Comparison of ENCODE assay signal across 13 mouse cellular contexts in the genomic region with DNA sequence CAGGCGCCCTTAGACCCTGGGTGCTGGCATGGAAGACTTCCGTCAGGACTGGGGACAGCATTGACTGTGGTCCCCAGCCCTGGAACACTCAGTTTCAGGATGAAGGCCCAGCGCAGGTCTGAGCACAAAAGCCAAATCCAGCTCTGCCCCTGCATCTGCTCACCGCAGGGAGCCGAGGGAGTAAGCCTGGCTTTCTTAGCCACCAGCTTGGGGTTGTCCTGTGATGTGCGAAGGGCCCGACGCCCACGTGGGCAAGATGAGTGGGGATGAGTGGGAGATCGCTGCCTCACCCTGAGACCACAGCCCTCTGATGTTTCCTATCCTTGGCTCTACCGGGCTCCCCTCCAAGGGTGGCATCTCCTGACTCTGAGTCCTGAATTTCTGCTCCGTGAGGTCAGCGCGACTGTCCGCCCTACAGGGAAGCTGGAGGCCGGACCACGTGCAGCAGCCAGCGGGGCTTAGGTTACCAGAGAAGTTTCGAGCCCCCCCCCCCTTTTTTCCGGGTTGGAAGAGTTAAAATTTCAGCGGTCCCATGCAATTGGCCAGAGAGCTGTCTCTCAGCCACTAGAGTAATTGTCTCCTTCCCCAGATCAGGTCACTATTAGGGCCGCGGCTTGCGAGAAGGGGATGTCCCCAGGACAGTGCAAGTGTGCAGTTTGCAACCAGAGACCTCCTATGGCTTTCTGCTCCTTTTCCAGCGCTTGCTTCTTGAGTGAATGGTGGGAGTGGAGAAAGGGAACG. TPM values are rescaled to one million over a fixed set of nuclear protein-coding genes. Genes with fewer than 3 reads are reported as not detected.
DNase-seq lines count a peak whose midpoint lies in the region; ATAC-seq and TF ChIP-seq lines count a peak whose summit lies in the region.
"Had no signal": no experiment of that assay in that cellular context is flagged by ENCODE, and none has a peak within 500 bp of the region (broad histone marks: within the 10 kb centered on the region; RNA-seq: fewer than 3 reads in every experiment).

No protein-coding gene starts in this region.

- no peak for ATAC-seq in liver, embryonic 12.5 days
- no peak for ATAC-seq in liver, postnatal 0 days
- peak; percentile 39; the same call in 1 of the 2 replicates for ATAC-seq in embryonic facial prominence, embryonic 11.5 days (replicated peaks; ENCODE audit: insufficient number of reproducible peaks, low FRiP score, low TSS enrichment, low read depth)
- peak; percentile 60 for ATAC-seq in hindbrain, postnatal 0 days

- WGBS in liver, embryonic 12.5 days (ENCODE audit: insufficient replicate concordance): 11% methylated on average over 26 of the region's 26 CpGs
- 8% methylated on average over 26 of the region's 26 CpGs for WGBS in liver, postnatal 0 days (ENCODE audit: insufficient replicate concordance)
- WGBS in embryonic facial prominence, embryonic 11.5 days: 2% methylated on average over 26 of the region's 26 CpGs
- WGBS in hindbrain, postnatal 0 days: 3% methylated on average over 26 of the region's 26 CpGs

- no peaks in the 10 kb centered on the region for H3K36me3 ChIP-seq in liver, embryonic 12.5 days
- H3K36me3 ChIP-seq in liver, postnatal 0 days (replicated peaks; ENCODE audit: insufficient read depth, low read length): no peaks in the 10 kb centered on the region
- no peaks in the 10 kb centered on the region for H3K36me3 ChIP-seq in embryonic facial prominence, embryonic 11.5 days (replicated peaks; ENCODE audit: control insufficient read depth, insufficient read depth, low read depth, low read length)
- H3K36me3 ChIP-seq in hindbrain, postnatal 0 days (ENCODE audit: insufficient read depth, low read length): no peaks in the 10 kb centered on the region

- H3K4me3 ChIP-seq in liver, embryonic 12.5 days: no peak overlapping the region
- H3K4me3 ChIP-seq in liver, postnatal 0 days (ENCODE audit: low read depth, low read length): no peak overlapping the region
- H3K4me3 ChIP-seq in embryonic facial prominence, embryonic 11.5 days (ENCODE audit: low read depth, low read length): no peak overlapping the region
- no peak overlapping the region for H3K4me3 ChIP-seq in hindbrain, postnatal 0 days (ENCODE audit: low read length)
- H3K4me3 ChIP-seq: gastrocnemius, adult 2 months; left cerebral cortex, adult 2 months had no signal

- H3K27ac ChIP-seq in liver, embryonic 12.5 days: no peak overlapping the region
- no peak overlapping the region for H3K27ac ChIP-seq in liver, postnatal 0 days (ENCODE audit: low read depth)
- H3K27ac ChIP-seq in embryonic facial prominence, embryonic 11.5 days (replicated peaks; ENCODE audit: low read depth, low read length): no peak overlapping the region
- no peak overlapping the region for H3K27ac ChIP-seq in hindbrain, postnatal 0 days
- H3K27ac ChIP-seq: gastrocnemius, adult 2 months; left cerebral cortex, adult 2 months had no signal

- H3K27me3 ChIP-seq in liver, embryonic 12.5 days (replicated peaks): peaks cover 61% of the 10 kb centered on the region
- peaks cover 62% of the 10 kb centered on the region for H3K27me3 ChIP-seq in liver, postnatal 0 days (ENCODE audit: insufficient read depth, low read length)
- peaks cover 45% of the 10 kb centered on the region for H3K27me3 ChIP-seq in embryonic facial prominence, embryonic 11.5 days (ENCODE audit: control insufficient read depth, insufficient read depth, low read length)
- peaks cover 40% of the 10 kb centered on the region for H3K27me3 ChIP-seq in hindbrain, postnatal 0 days (ENCODE audit: insufficient read depth, low read length)

- TF ChIP-seq EP300 in liver, postnatal 0 days (IDR thresholded peaks at IDR 0.05; ENCODE audit: low read depth): no peak

- peak overlapping the region; percentile 14; the same call in 1 of the 2 replicates for H3K4me2 ChIP-seq in liver, embryonic 12.5 days
- H3K4me2 ChIP-seq in liver, postnatal 0 days (ENCODE audit: low read depth, low read length): no peak overlapping the region
- H3K4me2 ChIP-seq in embryonic facial prominence, embryonic 11.5 days (ENCODE audit: low read depth, low read length): peak overlapping the region; percentile 19
- H3K4me2 ChIP-seq in hindbrain, postnatal 0 days (ENCODE audit: low read depth, low read length): peak overlapping the region; percentile 24; the same call in 1 of the 2 replicates

- no peak for TF ChIP-seq CTCF in liver, postnatal 0 days (IDR thresholded peaks at IDR 0.05; ENCODE audit: low read depth)
- TF ChIP-seq CTCF in hindbrain, postnatal 0 days (IDR thresholded peaks at IDR 0.05; ENCODE audit: low read depth): no peak

- H3K4me1 ChIP-seq in liver, embryonic 12.5 days: peaks cover 11% of the 10 kb centered on the region; the same call in 1 of the 2 replicates
- H3K4me1 ChIP-seq in liver, postnatal 0 days (ENCODE audit: insufficient read depth): 0 out of 2 replicates have a peak, but pooled peaks cover 2% of the 10 kb centered on the region
- H3K4me1 ChIP-seq in embryonic facial prominence, embryonic 11.5 days (ENCODE audit: control insufficient read depth, insufficient read depth, low read length): no peaks in the 10 kb centered on the region
- H3K4me1 ChIP-seq in hindbrain, postnatal 0 days (ENCODE audit: insufficient read depth, low read length): no peaks in the 10 kb centered on the region

- no peak overlapping the region for H3K9ac ChIP-seq in liver, embryonic 12.5 days
- no peak overlapping the region for H3K9ac ChIP-seq in liver, postnatal 0 days (replicated peaks)
- H3K9ac ChIP-seq in embryonic facial prominence, embryonic 11.5 days (replicated peaks; ENCODE audit: low read length): no peak overlapping the region
- H3K9ac ChIP-seq in hindbrain, postnatal 0 days (replicated peaks; ENCODE audit: low read length): no peak overlapping the region

- DNase-seq in liver, postnatal 0 days: no peak
- no peak for DNase-seq in embryonic facial prominence, embryonic 11.5 days (ENCODE audit: low spot score)
- DNase-seq in hindbrain, postnatal 0 days (ENCODE audit: low spot score): no peak
- DNase-seq in retina, embryonic 14.5 days (ENCODE audit: low spot score): peak; percentile 46
- DNase-seq in thymus, postnatal 4 days: no peak
- no peak for DNase-seq in lung, postnatal 4 days
- DNase-seq in right cerebral cortex, postnatal 10 days (ENCODE audit: low spot score in 2 of 2): no peak
- DNase-seq: gastrocnemius, adult 2 months; lung, postnatal 10 days had no signal

- no peaks in the 10 kb centered on the region for H3K9me3 ChIP-seq in liver, embryonic 12.5 days (replicated peaks)
- no peaks in the 10 kb centered on the region for H3K9me3 ChIP-seq in liver, postnatal 0 days (ENCODE audit: low read length)
- H3K9me3 ChIP-seq in embryonic facial prominence, embryonic 11.5 days (replicated peaks; ENCODE audit: control insufficient read depth, low read length): no peaks in the 10 kb centered on the region
- no peaks in the 10 kb centered on the region for H3K9me3 ChIP-seq in hindbrain, postnatal 0 days (ENCODE audit: low read length)

RNA-seq across cellular contexts. Expression of gene Otx2, which starts 22.0 kb away (rescaled TPM):
- polyA plus RNA-seq in liver, embryonic 12.5 days (2016; fragmentation: Nextera tagmentation; extraction: Ambion mirVana): not detected in 2 replicates
- polyA plus RNA-seq in liver, postnatal 0 days (2015; fragmentation: Nextera tagmentation; extraction: Ambion mirVana): not detected in 2 replicates
- 16.6 and 20.5 TPM in 2 replicates for polyA plus RNA-seq in embryonic facial prominence, embryonic 11.5 days (2014; fragmentation: Nextera tagmentation; extraction: Ambion mirVana)
- total RNA-seq in hindbrain, postnatal 0 days (2014; rRNA removed): 27.6 and 48.4 TPM in 2 replicates
- 31.1 and 33.2 TPM in 2 replicates for polyA plus RNA-seq in hindbrain, postnatal 0 days (2015; fragmentation: Nextera tagmentation; extraction: Ambion mirVana)
- total RNA-seq: gastrocnemius, adult 2 months; hematopoietic stem cell, adult 5-6 weeks; neutrophil, adult 5-6 weeks had no signal

Comparison
In these comparisons a context has a peak if more than half of its experiments do, and no peak if none do; other contexts are left out.
1. ATAC-seq: peak in embryonic facial prominence, embryonic 11.5 days (single experiment) and hindbrain, postnatal 0 days (single experiment); none in liver, embryonic 12.5 days (single experiment) and liver, postnatal 0 days (single experiment).
2. RNA of gene Otx2, which starts 22.0 kb away (polyA plus RNA-seq): 31.1 to 33.2 TPM in hindbrain, postnatal 0 days and 16.6 to 20.5 TPM in embryonic facial prominence, embryonic 11.5 days; not detected in liver, embryonic 12.5 days and not detected in liver, postnatal 0 days; every median in the first group is over 10 times any median in the second.